In the genomic region with DNA sequence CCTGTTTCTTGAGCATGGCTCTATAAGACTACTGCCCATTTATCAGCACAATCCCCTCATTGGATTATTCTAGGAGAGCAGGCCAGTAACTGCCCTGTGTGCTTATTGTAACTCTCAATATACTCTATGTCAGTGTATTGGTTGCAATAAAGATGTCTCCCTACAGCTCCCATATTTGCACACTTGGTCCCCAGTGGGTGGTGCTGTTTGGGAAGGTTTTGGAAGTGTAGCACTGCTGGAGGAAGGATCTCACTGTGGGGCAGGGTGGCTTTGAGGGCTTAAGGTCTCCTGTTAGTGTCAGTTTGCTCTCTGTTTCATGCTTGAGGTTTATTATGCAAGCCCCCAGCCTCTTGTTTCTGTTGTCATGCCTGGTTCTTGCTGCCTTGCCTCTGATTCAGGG, we compare ENCODE assay signal across 10 mouse cellular contexts. TPM values are rescaled to one million over a fixed set of nuclear protein-coding genes. Genes with fewer than 3 reads are reported as not detected.
DNase-seq lines count a peak whose midpoint lies in the region; ATAC-seq and TF ChIP-seq lines count a peak whose summit lies in the region.
"Had no signal": no experiment of that assay in that cellular context is flagged by ENCODE, and none has a peak within 500 bp of the region (broad histone marks: within the 10 kb centered on the region; RNA-seq: fewer than 3 reads in every experiment).

No protein-coding gene starts in this region.

- no peaks in the 10 kb centered on the region for H3K27me3 ChIP-seq in midbrain, postnatal 0 days (ENCODE audit: insufficient read depth, low read length)
- no peaks in the 10 kb centered on the region for H3K27me3 ChIP-seq in midbrain, embryonic 11.5 days (ENCODE audit: control insufficient read depth, insufficient read depth, low read length)
- H3K27me3 ChIP-seq: embryonic facial prominence, embryonic 12.5 days; liver, embryonic 13.5 days had no signal

- H3K36me3 ChIP-seq in midbrain, postnatal 0 days (ENCODE audit: insufficient read depth, low read length), result no peaks in the 10 kb centered on the region
- no peaks in the 10 kb centered on the region for H3K36me3 ChIP-seq in midbrain, embryonic 11.5 days (ENCODE audit: control insufficient read depth, insufficient read depth, low read length)
- H3K36me3 ChIP-seq: embryonic facial prominence, embryonic 12.5 days; liver, embryonic 13.5 days had no signal

- H3K4me1 ChIP-seq in midbrain, postnatal 0 days (ENCODE audit: insufficient read depth, low read length), result no peaks in the 10 kb centered on the region
- H3K4me1 ChIP-seq in midbrain, embryonic 11.5 days (ENCODE audit: control insufficient read depth, insufficient read depth, low read length), result peaks cover 15% of the 10 kb centered on the region
- H3K4me1 ChIP-seq: liver, embryonic 13.5 days had no signal

- no peak for ATAC-seq in midbrain, postnatal 0 days (ENCODE audit: low FRiP score)
- no peak for ATAC-seq in midbrain, embryonic 11.5 days (ENCODE audit: low FRiP score)
- ATAC-seq in frontal cortex, adult (ENCODE audit: low TSS enrichment), result no peak

- intact Hi-C loops in gastrocnemius, postnatal 36 days (cut with DNase I), result loop anchor here (10.0 kb wide), 1 partner anchor 411 kb away; no protein-coding TSS in a partner anchor

- no peak overlapping the region for H3K4me2 ChIP-seq in midbrain, postnatal 0 days (ENCODE audit: low read depth, low read length, poor library complexity, severe bottlenecking)
- no peak overlapping the region for H3K4me2 ChIP-seq in midbrain, embryonic 11.5 days
- H3K4me2 ChIP-seq: embryonic facial prominence, embryonic 12.5 days; liver, embryonic 13.5 days had no signal

- peak; percentile 13 for DNase-seq in gastrocnemius, postnatal 25 days
- no peak for DNase-seq in gastrocnemius, postnatal 36 days
- DNase-seq in midbrain, postnatal 0 days (ENCODE audit: low spot score), result no peak
- DNase-seq in midbrain, embryonic 11.5 days (ENCODE audit: low spot score, missing footprints), result no peak
- DNase-seq in kidney, postnatal 14 days, result peak; percentile 13
- peak; percentile 41 for DNase-seq in thymus, postnatal 25 days
- no peak for DNase-seq in yolk sac, embryonic 10.5 days (ENCODE audit: low spot score)
- DNase-seq: liver, embryonic 13.5 days had no signal

- TF ChIP-seq CTCF in midbrain, postnatal 0 days (IDR thresholded peaks at IDR 0.05), result peak; percentile 32

- H3K9ac ChIP-seq in midbrain, postnatal 0 days (replicated peaks; ENCODE audit: low read length, poor library complexity, severe bottlenecking), result no peak overlapping the region
- H3K9ac ChIP-seq in midbrain, embryonic 11.5 days (ENCODE audit: low read length), result no peak overlapping the region
- H3K9ac ChIP-seq: embryonic facial prominence, embryonic 12.5 days; liver, embryonic 13.5 days had no signal

- no peak overlapping the region for H3K4me3 ChIP-seq in midbrain, postnatal 0 days (ENCODE audit: low read depth, low read length)
- H3K4me3 ChIP-seq in midbrain, embryonic 11.5 days (ENCODE audit: low read depth, low read length), result no peak overlapping the region
- H3K4me3 ChIP-seq: embryonic facial prominence, embryonic 12.5 days; liver, embryonic 13.5 days had no signal

- H3K9me3 ChIP-seq in midbrain, postnatal 0 days (ENCODE audit: low read length), result no peaks in the 10 kb centered on the region
- H3K9me3 ChIP-seq in midbrain, embryonic 11.5 days (ENCODE audit: control insufficient read depth, low read length), result no peaks in the 10 kb centered on the region
- H3K9me3 ChIP-seq: embryonic facial prominence, embryonic 12.5 days; liver, embryonic 13.5 days had no signal

- no peak overlapping the region for H3K27ac ChIP-seq in midbrain, postnatal 0 days (ENCODE audit: low read depth, low read length)
- no peak overlapping the region for H3K27ac ChIP-seq in midbrain, embryonic 11.5 days (ENCODE audit: low read depth, low read length)
- H3K27ac ChIP-seq: embryonic facial prominence, embryonic 12.5 days; liver, embryonic 13.5 days had no signal

RNA-seq across cellular contexts. Expression of gene Aig1, which starts 44.9 kb away (rescaled TPM):
- total RNA-seq in gastrocnemius, postnatal 25 days (2021), result 10 to 100 TPM; 19.5 to 22.7 TPM
- total RNA-seq in gastrocnemius, postnatal 36 days (2021), result 10 to 100 TPM; 17.8 to 20.3 TPM
- total RNA-seq in midbrain, postnatal 0 days (2014; rRNA removed), result 101 and 150 TPM in 2 replicates
- polyA plus RNA-seq in midbrain, postnatal 0 days (2015; fragmentation: Nextera tagmentation; extraction: Ambion mirVana), result 103 TPM in 2 replicates
- polyA plus RNA-seq in midbrain, embryonic 11.5 days (2014; fragmentation: Nextera tagmentation; extraction: Ambion mirVana), result 27.4 and 28.2 TPM in 2 replicates

RNA-seq across cellular contexts. Expression of gene Hivep2, which starts 52.2 kb away (rescaled TPM):
- 10 to 100 TPM; 32.0 to 41.5 TPM for total RNA-seq in gastrocnemius, postnatal 25 days (2021)
- 10 to 100 TPM; 43.4 to 46.6 TPM for total RNA-seq in gastrocnemius, postnatal 36 days (2021)
- total RNA-seq in midbrain, postnatal 0 days (2014; rRNA removed), result 37.5 and 40.9 TPM in 2 replicates
- 10.6 and 10.8 TPM in 2 replicates for polyA plus RNA-seq in midbrain, postnatal 0 days (2015; fragmentation: Nextera tagmentation; extraction: Ambion mirVana)
- polyA plus RNA-seq in midbrain, embryonic 11.5 days (2014; fragmentation: Nextera tagmentation; extraction: Ambion mirVana), result 5.4 and 6.5 TPM in 2 replicates

Comparison
In these comparisons a context has a peak if more than half of its experiments do, and no peak if none do; other contexts are left out.
1. DNase-seq: peak in gastrocnemius, postnatal 25 days (single experiment), kidney, postnatal 14 days (single experiment) and thymus, postnatal 25 days (single experiment); none in gastrocnemius, postnatal 36 days (0 of 2), midbrain, postnatal 0 days (single experiment), midbrain, embryonic 11.5 days (single experiment) and yolk sac, embryonic 10.5 days (single experiment).